Mouse (Mus musculus): ENCODE data around the gene Lbh. TPM values are rescaled to one million over a fixed set of nuclear protein-coding genes. Genes with fewer than 3 reads are reported as not detected.

The Lbh gene
- polyA plus RNA-seq, 1 experiment from 2014 or later, result 8.7 TPM

GRCm38 (mm10) chr17:72982156-72982555, 64.1 kb downstream of the Lbh start:
- no peak for DNase-seq (ENCODE audit: low spot score)
- H3K4me2 ChIP-seq (ENCODE audit: low read length), result no peak overlapping the region
- H3K27me3 ChIP-seq (replicated peaks; ENCODE audit: control insufficient read depth, insufficient read depth, low read length), result no peaks in the 10 kb centered on the region
- no peak overlapping the region for H3K27ac ChIP-seq (ENCODE audit: low read depth, low read length)
- H3K36me3 ChIP-seq (ENCODE audit: control insufficient read depth, insufficient read depth, low read length), result no peaks in the 10 kb centered on the region
- ATAC-seq, result no peak
- WGBS, result 86% methylated on average over 6 of the region's 6 CpGs
- no peak overlapping the region for H3K9ac ChIP-seq (ENCODE audit: low read length)
- H3K9me3 ChIP-seq (replicated peaks; ENCODE audit: control insufficient read depth, low read length), result no peaks in the 10 kb centered on the region
- H3K4me3 ChIP-seq (ENCODE audit: low read depth, low read length), result no peak overlapping the region
- H3K4me1 ChIP-seq (ENCODE audit: control insufficient read depth, insufficient read depth, low read length), result no peaks in the 10 kb centered on the region

DNA sequence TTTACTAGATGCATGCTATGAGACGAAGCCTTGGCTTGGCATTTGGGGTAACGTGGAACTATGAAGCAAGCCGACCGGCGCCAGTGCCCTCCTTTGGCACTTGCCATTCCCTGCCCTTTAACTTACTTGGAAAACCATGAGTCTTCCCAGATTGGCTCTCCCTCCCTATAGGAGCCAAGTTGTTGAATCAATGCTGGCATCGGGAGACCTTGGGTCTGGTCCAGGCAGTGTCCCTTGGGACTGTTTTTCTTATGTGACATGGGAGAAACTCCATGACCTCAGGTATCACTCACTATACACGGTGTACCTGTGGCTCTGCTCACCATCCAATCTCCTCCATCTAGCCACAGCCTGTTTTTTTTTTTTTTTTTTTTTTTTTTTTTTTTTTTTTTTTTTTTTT, 65.4 kb downstream of the Lbh start:
- Histone ChIP-seq H3K9me3 (replicated peaks; ENCODE audit: control insufficient read depth, low read length) (no peaks in the 10 kb centered on the region), H3K9ac (ENCODE audit: low read length) (no peak overlapping the region), H3K4me2 (ENCODE audit: low read length) (no peak overlapping the region), H3K4me3 (ENCODE audit: low read depth, low read length) (no peak overlapping the region), H3K4me1 (ENCODE audit: control insufficient read depth, insufficient read depth, low read length) (no peaks in the 10 kb centered on the region), H3K36me3 (ENCODE audit: control insufficient read depth, insufficient read depth, low read length) (no peaks in the 10 kb centered on the region), H3K27me3 (replicated peaks; ENCODE audit: control insufficient read depth, insufficient read depth, low read length) (no peaks in the 10 kb centered on the region), H3K27ac (ENCODE audit: low read depth, low read length) (no peak overlapping the region)
- 91% methylated on average over 7 of the region's 7 CpGs for WGBS
- DNase-seq (ENCODE audit: low spot score) (no peak), ATAC-seq (no peak)

DNA sequence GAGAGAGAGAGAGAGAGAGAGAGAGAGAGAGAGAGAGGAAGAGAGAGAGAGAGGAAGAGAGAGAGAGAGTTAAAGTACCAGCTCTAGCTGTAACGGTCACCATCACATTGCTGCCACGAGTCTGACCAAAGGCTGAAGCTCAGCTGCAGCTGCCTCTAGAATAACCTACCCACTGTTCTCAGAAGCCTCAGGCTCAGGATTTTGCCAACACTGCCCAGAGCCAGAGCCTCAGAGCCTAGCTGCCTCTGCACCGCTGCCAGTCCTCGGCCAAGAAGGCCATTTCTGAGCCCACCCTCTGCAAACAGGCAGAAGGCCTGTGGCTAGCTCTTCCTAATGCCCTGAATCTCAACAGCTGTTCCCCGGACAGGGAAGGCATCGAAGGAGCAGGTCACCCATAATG, 70.9 kb downstream of the Lbh start:
- Histone ChIP-seq H3K4me3 (ENCODE audit: low read depth, low read length) (no peak overlapping the region), H3K4me2 (ENCODE audit: low read length) (no peak overlapping the region), H3K27ac (ENCODE audit: low read depth, low read length) (no peak overlapping the region), H3K9me3 (replicated peaks; ENCODE audit: control insufficient read depth, low read length) (no peaks in the 10 kb centered on the region), H3K36me3 (ENCODE audit: control insufficient read depth, insufficient read depth, low read length) (no peaks in the 10 kb centered on the region), H3K27me3 (replicated peaks; ENCODE audit: control insufficient read depth, insufficient read depth, low read length) (no peaks in the 10 kb centered on the region), H3K9ac (ENCODE audit: low read length) (no peak overlapping the region), H3K4me1 (ENCODE audit: control insufficient read depth, insufficient read depth, low read length) (no peaks in the 10 kb centered on the region)
- 79% methylated on average over 6 of the region's 6 CpGs for WGBS
- ATAC-seq (no peak), DNase-seq (ENCODE audit: low spot score) (no peak)

Other genes with a start within 250 kb of the Lbh start
- 118 and 128 TPM in 2 replicates for gene Ypel5, start 81.9 kb upstream of the Lbh start, polyA plus RNA-seq (2014; fragmentation: Nextera tagmentation; extraction: Ambion mirVana)
- 12.2 and 15.7 TPM in 2 replicates for gene Lclat1, start 189.7 kb downstream of the Lbh start, polyA plus RNA-seq (2014; fragmentation: Nextera tagmentation; extraction: Ambion mirVana)